Mouse (Mus musculus) ZHBTc4 (cell line): ENCODE measurements around the gene Iqcf5.
"Not testable (repeated sequence)": the region's sequence is repeated elsewhere in the genome, so short reads cannot be mapped to it uniquely, and the experiment has no call there.

Experiments
- DNase-seq: peaks from one replicate; pipeline ENCODE4 v3.0.0-alpha.2; 2011; ENCODE audit warnings: low read depth, low spot score

The Iqcf5 gene

GRCm38 (mm10) chr9:106481075-106481474 is 33.3 kb upstream of the Iqcf5 start:
- no peak for DNase-seq

- DNase-seq = no peak
Observed at GRCm38 (mm10) chr9:106481676-106482075, 32.7 kb upstream of the Iqcf5 start.

- no peak for DNase-seq
Observed at GRCm38 (mm10) chr9:106482578-106483115, 31.7 kb upstream of the Iqcf5 start.

- DNase-seq = no peak
Observed at GRCm38 (mm10) chr9:106483136-106483535, 31.2 kb upstream of the Iqcf5 start.

GRCm38 (mm10) chr9:106483606-106484005 is 30.8 kb upstream of the Iqcf5 start:
- DNase-seq = no peak

- DNase-seq = no peak
Observed at GRCm38 (mm10) chr9:106485076-106485475, 29.3 kb upstream of the Iqcf5 start.

GRCm38 (mm10) chr9:106487602-106488001 is 26.8 kb upstream of the Iqcf5 start:
- DNase-seq = not testable (repeated sequence)

GRCm38 (mm10) chr9:106499667-106500066 is 14.7 kb upstream of the Iqcf5 start, which contains the start of gene Iqcf1:
Gene Iqcf1 (plus strand): TSS chr9:106499967.
- DNase-seq = no peak

GRCm38 (mm10) chr9:106501846-106502245 is 12.5 kb upstream of the Iqcf5 start:
- peak; percentile 19 for DNase-seq

- DNase-seq = peak; percentile 59
Observed at GRCm38 (mm10) chr9:106504246-106504645, 10.1 kb upstream of the Iqcf5 start.

GRCm38 (mm10) chr9:106509356-106509755 is 5.0 kb upstream of the Iqcf5 start:
- DNase-seq = no peak

GRCm38 (mm10) chr9:106512729-106513450 is 1.5 kb upstream of the Iqcf5 start:
- DNase-seq = no peak

- DNase-seq = no peak
Observed at GRCm38 (mm10) chr9:106513566-106513965, 807 bp upstream of the Iqcf5 start.

- DNase-seq = no peak
Observed at GRCm38 (mm10) chr9:106519433-106519832, 5.1 kb downstream of the Iqcf5 start.

- DNase-seq = no peak
Observed at GRCm38 (mm10) chr9:106519909-106520308, 5.5 kb downstream of the Iqcf5 start.

GRCm38 (mm10) chr9:106531833-106532232 is 17.5 kb downstream of the Iqcf5 start:
- peak; percentile 82 for DNase-seq

- DNase-seq = peak; percentile 55
Observed at GRCm38 (mm10) chr9:106534296-106534695, 19.9 kb downstream of the Iqcf5 start.

- DNase-seq = no peak
Observed at GRCm38 (mm10) chr9:106534975-106535374, 20.6 kb downstream of the Iqcf5 start.

GRCm38 (mm10) chr9:106561531-106561930 is 47.2 kb downstream of the Iqcf5 start, which contains the start of gene Iqcf3:
Gene Iqcf3 (minus strand): TSS chr9:106561631.
- no peak for DNase-seq

GRCm38 (mm10) chr9:106562291-106562690 is 47.9 kb downstream of the Iqcf5 start:
- no peak for DNase-seq

GRCm38 (mm10) chr9:106564025-106564424 is 49.7 kb downstream of the Iqcf5 start:
- DNase-seq = no peak
